Mouse (Mus musculus): ENCODE data around the gene Tmem131l.

Tmem131l gene

GRCm38 (mm10) chr3:84015484-84016016 lies 24.4 kb downstream of the Tmem131l start:
- DNase-seq (ENCODE audit: low read depth, low spot score) = no peak

DNA sequence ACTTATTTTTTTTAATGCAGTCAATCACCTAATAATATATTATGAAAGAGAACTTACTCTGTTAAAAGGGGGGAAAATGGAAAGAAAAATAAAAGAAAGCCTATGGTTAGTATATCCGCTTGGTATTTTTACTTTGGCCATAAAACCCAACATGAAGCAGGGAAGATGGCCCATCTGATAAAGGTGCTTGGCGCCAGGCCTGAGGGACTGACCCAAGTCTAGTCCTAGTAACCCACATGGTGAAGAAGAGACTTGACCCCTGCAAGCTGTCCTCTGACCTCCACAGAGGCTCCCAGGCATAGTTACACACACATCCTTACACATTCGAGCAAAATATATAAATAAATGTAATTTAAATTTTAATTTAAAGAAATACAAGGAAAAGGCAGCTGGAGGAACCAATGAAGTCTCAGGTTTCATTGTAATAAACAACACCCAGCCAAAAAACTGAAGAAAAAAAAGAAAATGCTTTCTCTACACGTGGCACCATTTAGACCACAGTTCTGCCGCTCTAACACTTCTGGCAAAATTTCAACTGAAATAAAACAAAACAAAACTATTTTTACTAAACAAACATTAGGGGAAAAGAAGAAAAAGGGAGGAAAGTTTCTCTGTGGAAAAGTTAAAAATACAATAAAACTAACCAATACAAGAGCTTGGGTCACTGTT lies 28.8 kb downstream of the Tmem131l start:
- DNase-seq (ENCODE audit: low read depth, low spot score) = no peak

- DNase-seq (ENCODE audit: low read depth, low spot score) = no peak
Observed at GRCm38 (mm10) chr3:84005989-84006388, 34.0 kb downstream of the Tmem131l start.

DNA sequence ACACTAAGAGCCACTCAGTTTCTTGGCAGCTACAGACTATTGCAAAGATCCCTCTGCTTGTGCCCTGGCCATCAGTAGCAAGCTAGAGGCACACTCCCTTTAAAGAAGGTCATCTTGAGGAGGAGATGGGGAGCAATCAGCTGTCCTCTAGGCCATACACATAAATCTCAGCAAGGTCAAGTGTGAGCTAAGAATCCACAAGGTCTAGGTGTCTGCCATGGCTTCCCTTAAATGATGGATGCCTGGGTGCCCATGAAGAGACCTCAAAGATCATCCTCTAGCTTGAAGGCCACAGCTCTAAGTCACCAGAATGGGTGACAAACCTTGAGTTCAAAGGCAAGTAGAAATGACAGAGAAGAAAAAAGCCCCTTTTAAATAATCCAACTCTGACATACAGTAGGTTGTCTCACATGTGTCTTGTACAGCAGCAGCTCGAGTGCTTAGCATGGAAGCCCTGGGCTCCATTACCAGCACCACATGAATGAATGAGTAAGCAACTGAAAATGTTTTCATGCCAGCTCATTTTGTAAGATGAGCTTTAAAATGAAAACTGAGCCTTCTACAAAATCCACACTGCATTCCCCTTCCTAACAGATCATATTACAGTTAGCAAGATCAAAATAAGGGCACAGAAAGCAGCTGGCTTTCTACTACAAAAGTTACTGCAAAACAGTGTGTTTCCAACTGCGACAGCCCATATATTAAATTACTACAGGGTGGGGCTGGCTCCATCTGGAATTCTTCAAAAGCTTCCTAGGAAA lies 35.5 kb downstream of the Tmem131l start:
- no peak for DNase-seq (ENCODE audit: low read depth, low spot score)

- DNase-seq (ENCODE audit: low read depth, low spot score) = no peak
Observed at GRCm38 (mm10) chr3:84002433-84003090, 37.4 kb downstream of the Tmem131l start.

DNA sequence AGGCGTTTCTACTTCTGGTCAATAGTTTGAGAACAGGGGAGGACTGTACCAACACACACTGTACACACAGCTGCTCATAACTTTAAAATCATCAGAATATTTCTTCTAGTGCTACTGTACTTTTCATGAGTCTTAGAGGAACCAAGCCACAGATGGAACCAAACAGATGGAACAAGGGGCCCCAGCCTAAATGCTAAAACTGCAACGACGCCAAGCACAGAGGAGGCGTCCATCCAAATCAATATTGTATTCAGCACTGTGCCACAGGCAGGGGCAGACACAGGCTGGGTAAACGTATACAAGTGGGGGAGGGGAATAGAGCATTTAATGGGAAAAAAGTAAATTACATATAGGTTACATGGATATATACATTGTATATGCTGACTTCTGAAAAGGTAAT lies 42.4 kb downstream of the Tmem131l start:
- peak; percentile 29 for DNase-seq (ENCODE audit: low read depth, low spot score)

GRCm38 (mm10) chr3:83997036-83997435 lies 42.9 kb downstream of the Tmem131l start:
- no peak for DNase-seq (ENCODE audit: low read depth, low spot score)

DNA sequence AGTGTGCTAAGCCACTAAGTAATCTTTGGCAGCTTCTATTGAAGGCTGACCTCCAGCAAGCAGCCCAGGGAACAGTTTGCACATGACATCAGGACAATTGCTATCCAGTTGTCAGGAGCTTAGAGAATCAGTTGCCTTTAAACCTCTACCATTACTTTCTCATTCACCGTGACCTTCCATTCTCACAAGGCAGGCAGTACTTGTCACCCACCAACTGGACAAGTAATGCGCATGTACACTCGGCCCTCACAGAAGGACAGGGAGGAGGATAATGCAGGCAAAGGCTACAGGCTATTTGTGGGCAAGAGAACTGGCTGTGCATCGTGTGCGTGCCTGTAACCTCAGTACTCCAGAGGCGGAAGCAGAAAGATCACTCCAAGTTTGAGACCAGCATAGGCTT lies 43.9 kb downstream of the Tmem131l start:
- no peak for DNase-seq (ENCODE audit: low read depth, low spot score)

- no peak for DNase-seq (ENCODE audit: low read depth, low spot score)
Observed at GRCm38 (mm10) chr3:83995254-83995830, 44.6 kb downstream of the Tmem131l start.

DNA sequence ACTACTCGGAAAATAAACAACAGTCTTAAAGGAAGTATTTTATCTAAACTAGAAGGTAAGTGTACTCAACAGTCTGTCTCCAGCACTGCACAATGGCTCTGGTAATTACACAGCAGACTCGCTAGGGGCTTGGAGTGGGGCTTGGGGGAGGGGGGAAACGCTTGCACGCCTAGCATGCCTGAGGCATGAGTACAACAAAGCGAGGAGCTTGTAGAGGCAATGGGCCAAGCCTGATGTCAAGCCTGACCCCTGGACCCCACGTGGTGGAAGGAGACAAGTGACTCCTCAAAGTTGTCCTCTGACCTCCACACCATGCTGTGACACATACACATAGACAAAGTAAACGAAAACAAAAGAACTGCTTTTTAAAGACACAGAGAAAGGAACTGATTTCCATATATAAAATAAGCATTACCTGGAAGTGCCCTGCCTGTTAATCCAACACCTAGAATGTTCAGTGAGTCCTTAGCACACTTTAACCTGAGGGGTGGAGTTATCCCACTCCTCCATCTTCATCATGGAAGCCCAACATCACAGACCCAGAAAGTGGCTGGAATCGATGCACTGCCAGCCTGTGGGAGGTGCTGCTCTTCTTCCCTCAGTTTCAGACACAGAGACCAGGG lies 45.6 kb downstream of the Tmem131l start:
- no peak for DNase-seq (ENCODE audit: low read depth, low spot score)

DNA sequence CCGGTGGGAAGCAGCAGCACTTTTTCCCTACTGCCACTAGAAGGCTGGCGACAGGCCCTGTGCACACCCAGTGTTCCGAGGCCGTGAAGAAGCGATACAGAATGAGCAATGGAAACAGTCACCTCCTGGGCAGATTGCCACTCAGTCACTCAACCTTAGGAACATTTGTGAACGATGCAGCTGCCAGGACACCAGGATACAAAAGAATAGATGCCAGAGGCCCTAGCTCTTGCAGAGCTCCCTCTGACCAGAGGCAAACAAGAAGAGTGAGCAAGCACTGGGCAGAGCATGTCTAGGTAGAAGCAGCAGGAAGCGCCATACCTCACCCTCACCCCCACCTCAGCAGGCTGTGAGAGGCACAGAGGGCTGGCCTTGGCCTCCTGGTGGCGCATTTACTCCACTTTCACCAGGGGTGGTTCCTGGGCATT lies 46.9 kb downstream of the Tmem131l start:
- DNase-seq (ENCODE audit: low read depth, low spot score) = peak; percentile 27

- DNase-seq (ENCODE audit: low read depth, low spot score) = peak; percentile 33
Observed at GRCm38 (mm10) chr3:83991691-83992524, 48.1 kb downstream of the Tmem131l start.

- no peak for DNase-seq (ENCODE audit: low read depth, low spot score)
Observed at GRCm38 (mm10) chr3:83988214-83988613, 51.8 kb downstream of the Tmem131l start.

GRCm38 (mm10) chr3:83987533-83988112 lies 52.4 kb downstream of the Tmem131l start:
- no peak for DNase-seq (ENCODE audit: low read depth, low spot score)

- DNase-seq (ENCODE audit: low read depth, low spot score) = no peak
Observed at GRCm38 (mm10) chr3:83986740-83987139, 53.2 kb downstream of the Tmem131l start.

- DNase-seq (ENCODE audit: low read depth, low spot score) = no peak
Observed at GRCm38 (mm10) chr3:83985426-83985825, 54.5 kb downstream of the Tmem131l start.

GRCm38 (mm10) chr3:83984379-83984778 lies 55.6 kb downstream of the Tmem131l start:
- DNase-seq (ENCODE audit: low read depth, low spot score) = no peak

GRCm38 (mm10) chr3:83982821-83983220 lies 57.2 kb downstream of the Tmem131l start:
- no peak for DNase-seq (ENCODE audit: low read depth, low spot score)

- no peak for DNase-seq (ENCODE audit: low read depth, low spot score)
Observed at GRCm38 (mm10) chr3:83980231-83980872, 59.6 kb downstream of the Tmem131l start.

Data from A20 (cell line).